ENCODE assay signal across 16 mouse cellular contexts in genomic region chr13:30658201-30658996, GRCm38 (mm10). TPM values are rescaled to one million over a fixed set of nuclear protein-coding genes. Genes with fewer than 3 reads are reported as not detected.
DNase-seq lines count a peak whose midpoint lies in the region; ATAC-seq and TF ChIP-seq lines count a peak whose summit lies in the region.
"Had no signal": no experiment of that assay in that cellular context is flagged by ENCODE, and none has a peak within 500 bp of the region (broad histone marks: within the 10 kb centered on the region; RNA-seq: fewer than 3 reads in every experiment).

No protein-coding gene starts in this region.

- ATAC-seq in liver, embryonic 11.5 days (replicated peaks; ENCODE audit: low FRiP score) = no peak

- H3K4me2 ChIP-seq in liver, embryonic 11.5 days = no peak overlapping the region

- no peak for TF ChIP-seq POLR2A in liver, adult 2 months (IDR thresholded peaks at IDR 0.05; ENCODE audit: extremely low read depth, insufficient read depth, low read length)

- no peak overlapping the region for H3K9ac ChIP-seq in liver, adult 2 months (ENCODE audit: low read depth, low read length)
- no peak overlapping the region for H3K9ac ChIP-seq in liver, embryonic 11.5 days (ENCODE audit: low read depth, low read length)

- intact Hi-C loops in gastrocnemius, adult 2 months (cut with DNase I) = no loop called here

- no peak overlapping the region for H3K4me3 ChIP-seq in gastrocnemius, adult 2 months
- no peak overlapping the region for H3K4me3 ChIP-seq in liver, adult 2 months (ENCODE audit: insufficient read depth, low read depth, low read length)
- no peak overlapping the region for H3K4me3 ChIP-seq in liver, embryonic 11.5 days (ENCODE audit: low read depth, low read length)
- H3K4me3 ChIP-seq: erythroblast, embryonic 14.5 days had no signal

- peak overlapping the region; percentile 96; the same call in 1 of the 2 replicates for H3K27ac ChIP-seq in gastrocnemius, adult 2 months
- no peak overlapping the region for H3K27ac ChIP-seq in liver, adult 2 months (replicated peaks; ENCODE audit: insufficient read depth, low read depth, low read length)
- no peak overlapping the region for H3K27ac ChIP-seq in liver, embryonic 11.5 days (ENCODE audit: low read depth, low read length)
- H3K27ac ChIP-seq: embryonic facial prominence, embryonic 15.5 days; hindbrain, embryonic 10.5 days; intestine, embryonic 15.5 days had no signal

- peaks cover 5% of the 10 kb centered on the region; the same call in 1 of the 2 replicates for H3K4me1 ChIP-seq in liver, adult 2 months (ENCODE audit: control insufficient read depth, insufficient read depth, low read length)
- H3K4me1 ChIP-seq in liver, embryonic 11.5 days (replicated peaks; ENCODE audit: control insufficient read depth, insufficient read depth, low read length) = no peaks in the 10 kb centered on the region
- H3K4me1 ChIP-seq: intestine, embryonic 15.5 days had no signal

- TF ChIP-seq CTCF in gastrocnemius, adult 2 months (IDR thresholded peaks at IDR 0.05) = no peak
- no peak for TF ChIP-seq CTCF in liver, adult 2 months (IDR thresholded peaks at IDR 0.05; ENCODE audit: low read depth, low read length)

- peaks cover 6% of the 10 kb centered on the region; the same call in 1 of the 2 replicates for H3K79me2 ChIP-seq in liver, adult 2 months (ENCODE audit: control insufficient read depth, insufficient read depth, low read length)

- H3K36me3 ChIP-seq in liver, adult 2 months (ENCODE audit: control insufficient read depth, insufficient read depth, low read length) = no peaks in the 10 kb centered on the region
- H3K36me3 ChIP-seq in liver, embryonic 11.5 days (ENCODE audit: control insufficient read depth, insufficient read depth, low read length) = no peaks in the 10 kb centered on the region
- H3K36me3 ChIP-seq: embryonic facial prominence, embryonic 15.5 days; forebrain, embryonic 10.5 days; G1E; heart, embryonic 12.5 days; hindbrain, embryonic 10.5 days; intestine, embryonic 15.5 days had no signal

- WGBS in liver, adult 2 months = 96% methylated on average over 2 of the region's 2 CpGs
- WGBS in liver, embryonic 11.5 days = 81% methylated on average over 2 of the region's 2 CpGs

- no peaks in the 10 kb centered on the region for H3K9me3 ChIP-seq in liver, embryonic 11.5 days (ENCODE audit: control insufficient read depth, low read length)
- H3K9me3 ChIP-seq: embryonic facial prominence, embryonic 15.5 days; forebrain, embryonic 10.5 days; G1E; heart, embryonic 12.5 days; intestine, embryonic 15.5 days had no signal

- no peak for DNase-seq in gastrocnemius, adult 2 months
- no peak for DNase-seq in gastrocnemius, postnatal 10 days
- peak; percentile 56 for DNase-seq in liver, adult 2 months (ENCODE audit: extremely low read depth, low read depth, low spot score)
- no peak for DNase-seq in liver, embryonic 11.5 days (ENCODE audit: low spot score)
- peak; percentile 85 for DNase-seq in adipocyte (ENCODE audit: low spot score)
- no peak for DNase-seq in adrenal gland, postnatal 25 days
- DNase-seq: adrenal gland, postnatal 14 days; cerebellum, postnatal 36 days; heart, adult 2 months had no signal

- H3K27me3 ChIP-seq in liver, adult 2 months (ENCODE audit: control insufficient read depth, insufficient read depth, low read length) = no peaks in the 10 kb centered on the region
- peaks cover 14% of the 10 kb centered on the region for H3K27me3 ChIP-seq in liver, embryonic 11.5 days (replicated peaks; ENCODE audit: control insufficient read depth, insufficient read depth, low read length)
- H3K27me3 ChIP-seq: embryonic facial prominence, embryonic 15.5 days; heart, embryonic 12.5 days; intestine, embryonic 15.5 days had no signal

RNA-seq across cellular contexts. Expression of gene Dusp22, which starts 1.4 kb away (rescaled TPM):
- 10 to 100 TPM; 36.2 to 59.5 TPM for total RNA-seq in gastrocnemius, adult 2 months (2021)
- total RNA-seq in gastrocnemius, postnatal 10 days (2021) = 10 to 100 TPM; 40.5 to 45.5 TPM
- 14.5 and 15.8 TPM in 2 replicates for total RNA-seq in liver, adult 2 months (2014; rRNA removed)
- polyA plus RNA-seq in liver, adult 2 months (2012; rRNA removed) = 11.1 and 15.2 TPM in 2 replicates
- 11.8 and 12.0 TPM in 2 replicates for polyA plus RNA-seq in liver, embryonic 11.5 days (2014; fragmentation: Nextera tagmentation; extraction: Ambion mirVana)
- 30.8 and 34.0 TPM in 2 replicates for total RNA-seq in adrenal gland, postnatal 25 days (2021)
- polyA plus RNA-seq: G1E had no signal

Comparison
In these comparisons a context has a peak if more than half of its experiments do, and no peak if none do; other contexts are left out.
1. DNase-seq: peak in liver, adult 2 months (single experiment) and adipocyte (single experiment); none in gastrocnemius, adult 2 months (single experiment), gastrocnemius, postnatal 10 days (single experiment), liver, embryonic 11.5 days (single experiment) and adrenal gland, postnatal 25 days (single experiment).